Mouse (Mus musculus) hindbrain, embryonic 12.5 days (tissue): ENCODE data around the gene Pea15a. TPM values are rescaled to one million over a fixed set of nuclear protein-coding genes. Genes with fewer than 3 reads are reported as not detected.

Source experiments
- ATAC-seq: fragments of 200-750 bp; cut with Nextera tagmentation; 2 replicates; pipeline ENCODE4 v1.8.0; 2017; ENCODE audit warnings: moderate TSS enrichment; ENCODE audit not compliant: low FRiP score
- H3K27ac ChIP-seq: fragments of 300-500 bp; sonication (generic); 2 replicates; pipeline ENCODE4 v1.5.1; 2016; ENCODE audit warnings: mild to moderate bottlenecking
- H3K27me3 ChIP-seq: fragments of 300-500 bp; sonication (generic); 2 replicates; pipeline ENCODE4 v1.6.1; 2016; ENCODE audit warnings: mild to moderate bottlenecking
- H3K36me3 ChIP-seq: fragments of 300-500 bp; sonication (generic); 2 replicates; pipeline ENCODE4 v1.6.1; 2016; ENCODE audit warnings: mild to moderate bottlenecking
- H3K4me1 ChIP-seq: fragments of 300-500 bp; sonication (generic); 2 replicates; pipeline ENCODE4 v1.6.1; 2016
- H3K4me2 ChIP-seq: fragments of 300-500 bp; sonication (generic); replicated peaks from 2 replicates; pipeline ENCODE4 v1.6.1; 2016; ENCODE audit warnings: mild to moderate bottlenecking
- H3K4me3 ChIP-seq: fragments of 300-500 bp; sonication (generic); 2 replicates; pipeline ENCODE4 v1.5.1; 2016; ENCODE audit warnings: mild to moderate bottlenecking
- H3K9ac ChIP-seq: fragments of 300-500 bp; sonication (generic); 2 replicates; pipeline ENCODE4 v1.6.1; 2016; ENCODE audit warnings: mild to moderate bottlenecking, moderate library complexity
- H3K9me3 ChIP-seq: fragments of 300-500 bp; sonication (generic); replicated peaks from 2 replicates; pipeline ENCODE4 v1.6.1; 2016; ENCODE audit warnings: mild to moderate bottlenecking
- WGBS: fragments of 180-500 bp; shearing (Covaris S2); methylation state at CpG from one replicate; pipeline ENCODE4 v1.1.7; 2016; 5-methylcytosine and 5-hydroxymethylcytosine counted together
- polyA plus RNA-seq: library from polyadenylated mRNA; unstranded; fragments of >200 nt; fragmentation: Nextera tagmentation; extraction: Ambion mirVana; gene quantifications from 2 replicates; pipeline ENCODE4 v1.2.1, GENCODE M21; 2016

Gene Pea15a
- polyA plus RNA-seq, 1 experiment from 2014 or later, result 363 TPM

- no peak overlapping the region for H3K9ac ChIP-seq
- H3K4me1 ChIP-seq, result peaks cover 9% of the 10 kb centered on the region; the same call in 1 of the 2 replicates
- WGBS, result 96% methylated on average over 1 of the region's 1 CpGs
- no peak overlapping the region for H3K4me3 ChIP-seq
- no peak overlapping the region for H3K27ac ChIP-seq
- 0 out of 2 replicates have a peak, but pooled peaks have one; percentile 43 for ATAC-seq
- H3K27me3 ChIP-seq, result no peaks in the 10 kb centered on the region
- H3K9me3 ChIP-seq, result no peaks in the 10 kb centered on the region
- H3K4me2 ChIP-seq, result no peak overlapping the region
- H3K36me3 ChIP-seq, result peaks cover 14% of the 10 kb centered on the region
Measured at GRCm38 (mm10) chr1:172162009-172162408, 44.6 kb downstream of the Pea15a start.

DNA sequence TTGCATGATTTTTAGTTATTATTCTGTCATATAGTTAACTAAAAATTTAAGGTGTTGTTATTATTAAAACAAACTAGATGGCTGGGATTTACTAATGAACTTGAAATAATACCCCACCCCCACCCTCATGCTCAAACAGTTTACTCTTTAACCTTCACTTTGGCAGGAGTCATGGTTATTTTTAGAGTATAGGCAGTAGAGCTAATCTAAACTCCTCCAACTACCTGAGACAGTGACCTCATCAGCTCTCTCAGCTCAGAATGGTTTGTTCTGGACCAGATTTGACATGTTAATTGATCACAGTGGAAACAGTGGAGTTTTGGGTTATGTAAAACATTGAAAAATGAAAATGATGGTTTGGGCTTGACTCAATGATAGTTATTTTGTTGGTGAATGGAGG lies 46.1 kb downstream of the Pea15a start:
- Histone ChIP-seq H3K36me3 (peaks cover 13% of the 10 kb centered on the region), H3K9ac (no peak overlapping the region), H3K27me3 (no peaks in the 10 kb centered on the region), H3K4me2 (no peak overlapping the region), H3K4me1 (peaks cover 9% of the 10 kb centered on the region; the same call in 1 of the 2 replicates), H3K4me3 (no peak overlapping the region), H3K9me3 (no peaks in the 10 kb centered on the region), H3K27ac (no peak overlapping the region)
- ATAC-seq, result no peak

- peaks cover 17% of the 10 kb centered on the region for H3K36me3 ChIP-seq
- H3K4me3 ChIP-seq, result no peak overlapping the region
- H3K4me1 ChIP-seq, result peaks cover 9% of the 10 kb centered on the region; the same call in 1 of the 2 replicates
- no peak overlapping the region for H3K9ac ChIP-seq
- no peak overlapping the region for H3K4me2 ChIP-seq
- no peak for ATAC-seq
- 81% methylated on average over 4 of the region's 4 CpGs for WGBS
- H3K9me3 ChIP-seq, result no peaks in the 10 kb centered on the region
- no peaks in the 10 kb centered on the region for H3K27me3 ChIP-seq
- no peak overlapping the region for H3K27ac ChIP-seq
Measured at GRCm38 (mm10) chr1:172159970-172160369, 46.6 kb downstream of the Pea15a start.

DNA sequence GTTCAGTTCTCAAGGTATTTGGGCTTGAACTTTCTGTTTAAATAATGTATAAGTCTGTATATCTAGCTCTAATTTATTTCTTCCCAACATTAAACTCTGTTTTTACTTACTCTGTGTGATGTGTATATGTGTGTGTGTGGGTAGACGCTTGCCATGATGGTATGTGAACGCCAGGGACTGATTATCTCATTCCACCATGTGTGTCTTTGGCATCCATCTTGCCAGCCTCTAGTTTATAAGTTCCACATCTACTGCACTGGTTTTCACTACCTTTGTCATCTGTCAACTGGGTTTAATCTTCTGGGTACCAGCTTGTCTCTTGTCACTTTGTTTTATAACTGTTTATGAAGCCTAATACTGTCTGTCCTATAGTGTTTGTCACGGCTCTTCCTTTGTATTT lies 51.1 kb downstream of the Pea15a start:
- ATAC-seq, result no peak
- no peak overlapping the region for H3K9ac ChIP-seq
- H3K4me3 ChIP-seq, result no peak overlapping the region
- no peaks in the 10 kb centered on the region for H3K9me3 ChIP-seq
- WGBS, result 95% methylated on average over 3 of the region's 3 CpGs
- H3K4me1 ChIP-seq, result no peaks in the 10 kb centered on the region
- no peak overlapping the region for H3K27ac ChIP-seq
- H3K27me3 ChIP-seq, result no peaks in the 10 kb centered on the region
- no peak overlapping the region for H3K4me2 ChIP-seq
- H3K36me3 ChIP-seq, result peaks cover 56% of the 10 kb centered on the region

- Histone ChIP-seq H3K27ac (no peak overlapping the region), H3K4me1 (peaks cover 7% of the 10 kb centered on the region), H3K4me3 (no peak overlapping the region), H3K36me3 (peaks cover 59% of the 10 kb centered on the region), H3K9ac (no peak overlapping the region), H3K27me3 (no peaks in the 10 kb centered on the region), H3K4me2 (no peak overlapping the region), H3K9me3 (no peaks in the 10 kb centered on the region)
- 89% methylated on average over 3 of the region's 3 CpGs for WGBS
- no peak for ATAC-seq
Measured at GRCm38 (mm10) chr1:172154536-172154935, 52.1 kb downstream of the Pea15a start.

GRCm38 (mm10) chr1:172148955-172149815 lies 57.4 kb downstream of the Pea15a start:
- Histone ChIP-seq H3K27ac (peak overlapping the region; percentile 94), H3K4me3 (peak overlapping the region; percentile 91), H3K9me3 (no peaks in the 10 kb centered on the region), H3K27me3 (no peaks in the 10 kb centered on the region), H3K36me3 (peaks cover 35% of the 10 kb centered on the region), H3K4me2 (peak overlapping the region; percentile 75), H3K9ac (peak overlapping the region; percentile 97), H3K4me1 (peaks cover 12% of the 10 kb centered on the region)
- WGBS, result 19% methylated on average over 19 of the region's 19 CpGs
- ATAC-seq, result no peak

DNA sequence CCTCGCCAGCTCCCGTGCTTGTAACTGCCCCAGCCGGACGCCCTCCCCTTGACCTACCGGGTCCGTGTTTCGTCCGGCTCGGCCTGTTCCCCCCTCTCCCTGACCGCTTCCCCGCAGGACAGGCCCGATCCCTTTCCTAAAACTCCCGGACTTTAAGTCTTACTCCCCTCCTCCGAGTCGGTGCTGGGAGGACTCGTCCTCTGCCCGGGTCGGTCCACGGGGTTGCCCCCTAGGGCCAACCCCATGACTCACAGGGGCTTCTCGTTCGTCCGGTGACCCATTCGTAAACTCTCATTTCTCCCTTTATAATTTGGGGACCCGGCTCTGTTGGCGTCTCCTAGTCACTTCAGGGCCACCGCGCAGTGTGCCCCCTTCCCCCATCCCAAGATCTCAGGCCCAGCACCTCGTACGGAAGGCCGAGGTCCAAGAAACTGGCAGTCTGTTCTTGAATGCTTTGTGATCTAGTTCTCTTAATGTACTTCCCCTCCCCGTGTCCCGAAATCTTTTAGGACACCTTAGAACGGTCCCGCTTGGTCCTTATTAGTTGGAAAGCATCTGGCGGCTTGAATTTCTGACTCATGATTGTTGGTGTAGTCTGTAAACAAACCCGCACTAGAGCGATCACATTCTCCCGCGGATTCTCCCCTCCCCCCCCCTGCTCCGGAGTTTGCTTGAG lies 58.2 kb downstream of the Pea15a start:
- peaks cover 12% of the 10 kb centered on the region for H3K4me1 ChIP-seq
- H3K36me3 ChIP-seq, result peaks cover 28% of the 10 kb centered on the region
- H3K27me3 ChIP-seq, result no peaks in the 10 kb centered on the region
- under 1% methylated on average over 40 of the region's 40 CpGs for WGBS
- H3K4me2 ChIP-seq, result peak overlapping the region; percentile 75
- peak overlapping the region; percentile 94 for H3K27ac ChIP-seq
- peak overlapping the region; percentile 97 for H3K9ac ChIP-seq
- ATAC-seq, result peak; percentile 77
- no peaks in the 10 kb centered on the region for H3K9me3 ChIP-seq
- peak overlapping the region; percentile 91 for H3K4me3 ChIP-seq

DNA sequence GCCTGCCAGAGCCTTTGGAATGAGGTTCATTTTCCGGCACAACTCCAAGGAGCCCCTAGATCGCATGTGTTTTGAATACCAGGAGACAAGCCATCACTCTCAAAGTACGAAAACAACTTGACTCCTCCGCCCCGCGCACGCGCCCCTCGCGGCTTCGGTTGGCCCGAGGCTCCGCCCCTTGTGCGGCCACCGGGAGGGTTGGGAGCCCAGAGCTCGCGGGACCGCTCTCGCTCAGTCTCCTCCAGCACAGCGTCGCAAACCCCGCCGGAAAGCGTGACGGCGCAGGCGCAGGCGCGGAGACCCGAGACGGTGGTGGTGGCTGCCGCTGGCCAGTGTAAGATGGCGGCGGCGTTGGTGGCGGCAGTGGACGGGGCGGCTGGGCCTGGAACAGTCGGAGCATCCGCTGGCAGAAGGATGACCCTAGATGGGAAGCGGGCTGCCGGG lies 58.7 kb downstream of the Pea15a start, which contains the start of gene Dcaf8:
Dcaf8 (plus strand) TSS at position 250 of the 444 bp plus-strand sequence.
- peak within 1 kb of the TSS; percentile 75 for H3K4me2 ChIP-seq
- H3K4me3 ChIP-seq, result peak within 1 kb of the TSS; percentile 91
- WGBS, result under 1% methylated on average over 42 of the region's 42 CpGs
- peak within 1 kb of the TSS; percentile 97 for H3K9ac ChIP-seq
- H3K27ac ChIP-seq, result peak within 1 kb of the TSS; percentile 94
- peaks cover 12% of the 10 kb centered on the region for H3K4me1 ChIP-seq
- H3K36me3 ChIP-seq, result peaks cover 23% of the 10 kb centered on the region
- no peaks in the 10 kb centered on the region for H3K27me3 ChIP-seq
- peak; percentile 100 for ATAC-seq
- no peaks in the 10 kb centered on the region for H3K9me3 ChIP-seq

Other genes starting within 250 kb of the Pea15a start
- gene Vangl2, start 178.4 kb downstream of the Pea15a start, polyA plus RNA-seq, result 60.4 and 68.6 TPM in 2 replicates
- 14.5 and 15.3 TPM in 2 replicates for gene Nhlh1, start 149.2 kb downstream of the Pea15a start, polyA plus RNA-seq
- 233 and 256 TPM in 2 replicates for gene Copa, start 124.3 kb downstream of the Pea15a start, polyA plus RNA-seq
- 128 and 132 TPM in 2 replicates for gene Ncstn, start 124.0 kb downstream of the Pea15a start, polyA plus RNA-seq
- 178 and 183 TPM in 2 replicates for gene Pex19, start 80.0 kb downstream of the Pea15a start, polyA plus RNA-seq
- 136 and 137 TPM in 2 replicates for gene Dcaf8, start 58.7 kb downstream of the Pea15a start, polyA plus RNA-seq
- 2.3 and 3.8 TPM in 2 replicates for gene Casq1, start 13.1 kb upstream of the Pea15a start, polyA plus RNA-seq
- gene Atp1a4, start 51.6 kb upstream of the Pea15a start, polyA plus RNA-seq, result not detected in 2 replicates
- 147 and 159 TPM in 2 replicates for gene Igsf8, start 54.8 kb upstream of the Pea15a start, polyA plus RNA-seq
- 13.7 and 16.1 TPM in 2 replicates for gene Atp1a2, start 91.3 kb upstream of the Pea15a start, polyA plus RNA-seq
- 1.2 and 2.0 TPM in 2 replicates for gene Kcnj9, start 122.5 kb upstream of the Pea15a start, polyA plus RNA-seq
- gene Kcnj10, start 134.4 kb upstream of the Pea15a start, polyA plus RNA-seq, result 0.53 and 0.83 TPM in 2 replicates
- gene Pigm, start 169.7 kb upstream of the Pea15a start, polyA plus RNA-seq, result 9.4 and 9.8 TPM in 2 replicates